Mouse (Mus musculus) bone marrow macrophage, adult 2 months (primary cell): Measurements from ENCODE around the gene Ugt1a6b. TPM values are rescaled to one million over a fixed set of nuclear protein-coding genes. Genes with fewer than 3 reads are reported as not detected.
A peak's percentile ranks its signal among the peaks of the same experiment; 100 is the strongest.
"Not testable (repeated sequence)": the region's sequence is repeated elsewhere in the genome, so short reads cannot be mapped to it uniquely, and the experiment has no call there.

Experiments used
- H3K27ac ChIP-seq: 2 replicates; pipeline ENCODE4 v1.5.1; 2012; ENCODE audit warnings: low read depth, low read length; ENCODE audit not compliant: insufficient read depth
- H3K4me1 ChIP-seq: 2 replicates; pipeline ENCODE4 v1.6.1; 2012; ENCODE audit warnings: low read length; ENCODE audit not compliant: control insufficient read depth, insufficient read depth
- H3K4me3 ChIP-seq: 2 replicates; pipeline ENCODE4 v1.5.1; 2012; ENCODE audit warnings: mild to moderate bottlenecking, low read length, moderate library complexity; ENCODE audit not compliant: insufficient read depth
- CTCF ChIP-seq: IDR thresholded peaks from 2 replicates; pipeline ENCODE4 v1.5.1; 2012; ENCODE audit warnings: low read depth, mild to moderate bottlenecking, low read length, moderate library complexity
- POLR2A ChIP-seq: IDR thresholded peaks from 2 replicates; pipeline ENCODE4 v1.6.1; 2012; ENCODE audit warnings: mild to moderate bottlenecking, low read depth, low read length, borderline replicate concordance
- polyA plus RNA-seq: library from polyadenylated mRNA; stranded (reverse); fragments of >200 nt; gene quantifications from 2 replicates; pipeline ENCODE4 v1.2.4, GENCODE M21; 2012; ENCODE audit not compliant: missing spikeins, insufficient read depth, insufficient read length

The Ugt1a6b gene
- polyA plus RNA-seq, 1 experiment: 23.8 TPM

GRCm38 (mm10) chr1:88129091-88129490, 26.0 kb downstream of the Ugt1a6b start:
- peaks cover 54% of the 10 kb centered on the region for H3K4me1 ChIP-seq
- not testable (repeated sequence) for H3K4me3 ChIP-seq, H3K27ac ChIP-seq

DNA sequence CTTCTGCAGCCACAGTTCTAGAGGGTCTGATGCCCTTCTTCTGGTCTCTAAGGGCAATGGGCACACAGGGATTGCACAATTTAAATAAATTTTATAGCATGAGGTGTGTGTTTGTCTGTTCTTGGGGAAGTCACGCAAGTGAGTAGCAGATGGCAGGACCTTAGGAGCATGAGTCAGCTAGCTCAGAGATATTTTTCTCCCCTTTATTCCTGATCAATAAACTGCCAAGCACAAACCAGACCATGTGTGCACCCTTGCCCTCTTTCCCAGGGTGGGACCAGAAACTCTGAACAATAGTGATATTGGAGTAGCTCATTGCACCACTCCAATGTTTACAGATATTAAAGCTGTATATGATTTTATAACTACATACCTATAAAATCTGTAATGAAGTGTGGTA, 27.2 kb downstream of the Ugt1a6b start:
- H3K4me1 ChIP-seq: peaks cover 57% of the 10 kb centered on the region
- H3K4me3 ChIP-seq, H3K27ac ChIP-seq: not testable (repeated sequence)

DNA sequence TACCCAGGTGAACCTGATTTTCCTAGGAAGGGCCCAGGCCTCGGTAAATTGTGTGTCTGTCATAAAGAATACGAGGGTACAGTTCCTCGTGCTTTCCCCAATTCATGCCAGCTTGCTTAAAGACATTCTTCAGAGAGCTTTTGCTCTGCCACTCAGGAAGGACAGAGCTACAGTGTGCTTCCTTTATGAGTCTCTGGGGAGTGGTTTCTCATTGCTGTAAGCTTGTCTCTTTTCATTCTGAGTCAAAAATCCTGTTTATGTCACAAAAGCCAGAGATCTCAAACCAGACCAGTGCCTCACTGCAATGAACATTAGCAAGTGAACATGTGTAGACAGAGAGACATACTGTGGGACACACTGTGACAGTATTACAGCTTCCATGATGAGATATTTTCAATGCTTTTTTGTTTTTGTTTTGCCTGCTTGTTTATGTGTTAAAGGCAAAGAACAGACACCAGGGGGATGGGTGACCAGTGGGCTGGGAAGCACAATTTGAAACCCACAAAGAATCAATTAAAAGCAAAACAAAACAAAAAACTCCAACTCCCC, 30.9 kb downstream of the Ugt1a6b start:
- H3K27ac ChIP-seq: peak overlapping the region; percentile 87
- no peak for TF ChIP-seq POLR2A
- TF ChIP-seq CTCF: no peak
- peak overlapping the region; percentile 32 for H3K4me3 ChIP-seq
- peaks cover 45% of the 10 kb centered on the region for H3K4me1 ChIP-seq

DNA sequence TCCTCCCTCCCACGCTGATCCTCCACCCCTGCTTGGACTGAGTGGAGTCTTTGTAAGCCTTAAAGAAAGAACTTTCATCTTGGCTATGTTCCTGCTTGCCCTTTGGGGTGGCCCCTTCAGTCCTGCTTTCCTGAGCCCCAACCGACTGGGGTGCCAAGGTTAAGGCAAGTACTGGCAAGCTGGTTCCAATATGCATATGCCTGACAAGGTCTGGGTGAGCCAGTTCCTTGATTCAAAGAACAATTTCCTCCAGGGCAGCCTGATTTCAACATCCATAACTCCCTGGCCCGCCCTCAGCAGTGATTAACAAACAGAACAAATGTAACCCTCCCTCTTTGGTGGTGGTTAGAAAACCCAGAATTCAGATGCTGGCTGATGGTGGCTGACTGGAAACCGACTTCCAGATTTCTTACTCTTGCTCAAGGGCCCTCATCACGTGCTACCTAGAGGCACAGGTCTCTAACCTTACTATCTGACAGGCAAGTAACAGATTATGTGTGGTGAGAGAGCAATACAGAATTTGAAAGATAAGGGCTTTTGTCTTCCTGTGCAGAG, 31.5 kb downstream of the Ugt1a6b start, which contains the start of gene Ugt1a6a:
Gene Ugt1a6a, plus strand, starts transcription at position 353 of the 555 bp plus-strand sequence.
- Histone ChIP-seq H3K4me1 (peaks cover 44% of the 10 kb centered on the region), H3K4me3 (peak within 1 kb of the TSS; percentile 32), H3K27ac (peak within 1 kb of the TSS; percentile 87)

DNA sequence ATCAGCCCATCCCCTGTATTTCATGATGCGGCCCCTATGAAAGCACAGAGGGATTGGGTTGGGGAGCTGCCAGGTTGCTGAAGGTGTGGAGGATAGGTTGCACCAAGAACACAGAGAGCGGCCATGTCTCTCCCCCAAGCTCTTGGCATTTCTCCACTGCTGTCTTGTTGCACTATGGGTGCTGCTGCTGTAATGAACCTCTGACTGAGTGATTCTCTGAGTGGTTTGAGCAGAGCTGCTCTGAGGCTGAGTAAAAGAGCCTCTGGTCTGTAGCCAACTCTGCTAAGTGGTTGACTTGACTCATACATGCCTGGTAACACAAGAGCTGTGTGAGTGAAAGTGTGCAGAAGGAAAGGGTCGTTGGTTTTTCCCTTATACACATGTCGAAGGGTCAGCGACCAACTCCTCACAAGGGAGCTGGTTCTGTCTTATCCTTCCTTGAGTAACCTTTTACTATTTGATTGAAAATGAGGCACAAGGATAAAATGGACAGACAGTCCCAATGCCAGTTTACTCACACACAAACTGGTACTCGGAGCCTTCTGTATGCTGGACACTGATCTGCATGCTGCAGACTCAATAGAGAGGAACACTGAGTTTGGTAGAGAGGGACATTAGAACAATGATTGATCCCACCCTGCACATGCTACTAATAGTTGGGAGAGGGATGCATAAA, 32.3 kb downstream of the Ugt1a6b start:
- H3K4me3 ChIP-seq: not testable (repeated sequence)
- peak overlapping the region; percentile 27; the same call in 1 of the 2 replicates for H3K27ac ChIP-seq
- H3K4me1 ChIP-seq: peaks cover 39% of the 10 kb centered on the region

DNA sequence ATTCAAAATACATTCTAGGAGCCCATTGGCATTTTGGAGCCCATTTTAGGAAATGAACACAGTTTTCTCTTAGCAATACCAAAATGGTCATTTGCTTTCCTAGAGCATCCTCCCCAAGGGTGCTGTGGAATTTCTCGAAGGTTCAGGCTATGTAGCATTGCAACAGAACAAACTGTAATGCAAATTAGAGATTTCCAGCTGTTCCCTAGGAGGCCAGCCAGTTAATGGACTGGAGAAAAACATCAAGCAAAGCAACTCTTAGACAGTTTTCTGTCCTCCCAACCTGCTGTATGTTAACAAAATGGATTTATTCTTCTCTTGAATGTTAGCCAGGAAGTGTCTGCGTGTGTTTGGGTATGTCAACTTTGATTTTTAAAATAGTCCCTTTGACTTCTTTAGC, 33.6 kb downstream of the Ugt1a6b start:
- TF ChIP-seq CTCF (no peak), POLR2A (no peak)
- Histone ChIP-seq H3K4me1 (peaks cover 40% of the 10 kb centered on the region), H3K4me3 (no peak overlapping the region), H3K27ac (no peak overlapping the region)

DNA sequence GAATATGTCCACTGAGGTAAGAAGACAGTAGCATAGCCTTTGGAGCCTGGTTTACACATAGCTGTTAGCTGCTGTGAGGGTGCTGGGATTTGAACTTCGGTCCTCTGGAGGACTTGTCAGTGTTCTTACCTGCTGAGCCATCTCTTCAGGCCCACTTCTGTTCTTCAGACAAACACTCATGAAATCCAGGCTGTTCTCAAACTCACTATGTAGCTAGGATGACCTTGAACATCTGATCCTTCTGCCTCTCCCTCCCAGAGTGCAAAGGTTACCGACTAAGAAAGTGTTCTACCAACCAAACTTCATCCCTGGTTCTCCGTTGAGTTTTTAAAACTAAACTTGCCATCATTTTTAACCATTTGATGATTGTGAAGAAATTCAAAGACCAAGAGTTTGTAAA, 34.2 kb downstream of the Ugt1a6b start:
- Histone ChIP-seq H3K4me1 (peaks cover 40% of the 10 kb centered on the region), H3K4me3 (no peak overlapping the region), H3K27ac (no peak overlapping the region)
- TF ChIP-seq POLR2A (no peak), CTCF (no peak)

DNA sequence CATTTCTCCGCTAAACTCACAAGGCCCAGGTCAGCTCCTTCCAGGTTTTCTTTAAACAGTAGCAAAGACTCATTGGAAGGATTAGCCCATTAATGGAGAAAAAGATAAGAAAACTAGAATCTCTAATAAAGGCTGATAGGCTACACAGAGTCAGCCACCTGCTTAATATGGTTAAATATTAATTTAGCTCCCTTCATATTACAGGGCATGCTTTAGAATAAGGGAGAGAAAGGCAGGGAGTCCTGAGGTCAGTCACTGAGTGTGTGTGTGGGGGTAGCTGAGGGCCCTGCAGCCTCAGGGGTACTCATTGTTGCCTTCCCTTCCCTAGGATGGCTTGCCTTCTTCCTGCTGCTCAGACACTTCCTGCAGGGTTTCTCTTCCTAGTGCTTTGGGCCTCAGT, 35.1 kb downstream of the Ugt1a6b start:
- no peak overlapping the region for H3K4me3 ChIP-seq
- peaks cover 35% of the 10 kb centered on the region for H3K4me1 ChIP-seq
- H3K27ac ChIP-seq: no peak overlapping the region
- TF ChIP-seq CTCF: no peak
- TF ChIP-seq POLR2A: no peak

DNA sequence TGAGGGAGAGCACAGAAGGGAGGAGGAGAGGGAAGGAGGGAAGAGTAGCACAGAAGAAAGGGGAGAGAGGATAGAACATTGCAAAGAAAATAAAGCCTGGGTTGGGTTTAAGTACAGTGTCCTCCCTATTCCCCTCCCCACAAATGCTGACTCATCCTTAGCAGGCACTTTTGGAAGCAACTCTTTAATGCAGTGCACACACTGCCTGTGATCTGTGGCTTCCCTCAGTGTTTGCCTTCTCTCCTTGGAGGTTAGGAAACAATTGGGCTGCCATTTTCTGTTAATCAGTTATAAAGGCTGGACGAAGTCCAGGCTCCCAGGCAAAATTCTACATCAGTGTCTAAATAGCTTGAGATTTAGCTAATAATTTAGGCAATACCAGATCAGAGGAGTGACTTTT, 37.4 kb downstream of the Ugt1a6b start:
- H3K27ac ChIP-seq, H3K4me3 ChIP-seq: not testable (repeated sequence)
- H3K4me1 ChIP-seq: peaks cover 23% of the 10 kb centered on the region

DNA sequence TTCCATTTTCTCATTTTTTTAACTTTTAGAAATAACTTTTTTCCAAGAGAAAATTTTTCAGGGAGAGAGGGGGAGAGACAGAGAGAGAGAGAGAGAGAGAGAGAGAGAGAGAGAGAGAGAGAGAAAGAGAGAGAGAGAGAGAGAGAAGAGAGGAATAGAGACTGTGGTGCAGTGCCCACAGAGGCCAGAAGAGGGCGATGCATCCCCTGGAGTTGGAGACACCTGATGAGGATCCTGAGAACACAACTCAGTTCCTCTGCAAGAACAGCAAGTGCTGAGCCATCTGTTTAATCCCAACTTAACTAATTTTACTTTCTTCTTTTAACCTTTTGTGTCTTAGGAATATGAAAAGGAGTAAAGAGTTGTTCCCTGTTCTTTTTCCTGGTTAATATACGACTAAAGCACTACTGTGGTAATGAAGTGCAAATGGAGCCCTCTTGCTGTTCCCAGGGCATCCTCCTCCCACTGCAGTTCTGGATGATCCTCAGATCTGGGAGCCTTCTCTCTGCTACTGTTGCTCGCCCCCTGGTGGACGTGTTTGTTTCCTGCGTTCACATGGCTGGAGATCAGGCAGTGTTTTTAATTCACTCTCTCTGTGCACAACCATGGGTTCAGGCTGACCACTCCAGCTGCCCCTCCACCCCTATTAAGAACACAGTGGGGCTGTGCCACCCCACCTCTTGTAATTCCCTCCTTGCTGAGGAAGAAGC, 41.1 kb downstream of the Ugt1a6b start:
- H3K4me1 ChIP-seq: peaks cover 19% of the 10 kb centered on the region
- TF ChIP-seq CTCF: peak; percentile 36

DNA sequence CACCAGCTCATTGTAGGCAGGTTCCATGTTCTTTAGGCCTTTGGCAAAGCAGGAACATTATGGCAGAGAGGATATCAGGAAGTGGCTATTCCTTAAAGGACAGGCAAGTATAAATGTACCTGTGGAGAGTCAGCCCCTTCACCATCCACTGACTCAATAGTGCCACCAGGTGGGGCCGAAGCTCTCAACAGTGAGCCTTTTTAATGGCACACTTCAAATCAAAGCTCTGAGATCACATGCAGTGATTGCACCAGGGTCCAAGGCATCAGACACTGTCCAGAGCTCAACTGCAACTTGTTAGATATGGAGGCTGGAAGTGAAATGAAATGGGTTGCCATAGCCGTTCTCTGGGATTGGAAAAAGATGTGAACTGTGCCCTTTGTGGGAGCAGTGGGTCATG, 42.2 kb downstream of the Ugt1a6b start:
- peaks cover 30% of the 10 kb centered on the region for H3K4me1 ChIP-seq
- H3K27ac ChIP-seq, H3K4me3 ChIP-seq: not testable (repeated sequence)

More for the DNA sequence above, 41.1 kb downstream of the Ugt1a6b start:
- not testable (repeated sequence) for H3K27ac ChIP-seq, H3K4me3 ChIP-seq

DNA sequence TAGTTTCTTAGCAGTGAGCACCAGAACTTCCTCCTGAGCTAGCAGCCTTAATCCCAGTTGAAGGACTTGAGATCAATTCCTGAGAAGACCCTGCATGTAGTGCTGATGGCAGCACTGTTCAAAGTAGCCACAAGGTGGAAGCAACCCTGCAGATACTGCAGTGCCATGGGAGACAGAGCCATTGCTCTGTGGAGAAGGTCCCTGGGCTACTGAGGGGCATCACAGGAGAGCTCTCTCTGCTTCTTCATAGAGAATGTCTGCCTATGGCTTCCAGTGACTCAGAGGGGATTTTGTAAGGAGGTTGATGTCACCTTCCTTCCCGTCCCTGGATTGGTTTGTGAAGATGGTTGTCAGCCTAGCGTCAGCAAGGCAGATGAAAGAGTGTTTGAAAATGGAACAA, 47.1 kb downstream of the Ugt1a6b start:
- H3K4me1 ChIP-seq: peaks cover 36% of the 10 kb centered on the region
- H3K4me3 ChIP-seq, H3K27ac ChIP-seq: not testable (repeated sequence)
